Mouse (Mus musculus) lung, embryonic 14.5 days (tissue): ENCODE results near the gene Tmem109. TPM values are rescaled to one million over a fixed set of nuclear protein-coding genes. Genes with fewer than 3 reads are reported as not detected.
A peak's percentile ranks its signal among the peaks of the same experiment; 100 is the strongest.

Experiments used
- ATAC-seq: fragments of 200-750 bp; cut with Nextera tagmentation; 2 replicates; pipeline ENCODE4 v1.8.0; 2017; ENCODE audit warnings: mild to moderate bottlenecking, moderate TSS enrichment, moderate library complexity; ENCODE audit not compliant: insufficient read depth
- DNase-seq: peaks from one replicate; pipeline ENCODE4 v3.0.0-alpha.2; 2015
- H3K27ac ChIP-seq: fragments of 300-500 bp; sonication (generic); 2 replicates; pipeline ENCODE4 v1.5.1; 2014; ENCODE audit warnings: low read depth, mild to moderate bottlenecking, moderate library complexity
- H3K27me3 ChIP-seq: fragments of 300-500 bp; sonication (generic); 2 replicates; pipeline ENCODE4 v1.6.1; 2014; ENCODE audit warnings: low read length, control low read depth; ENCODE audit not compliant: insufficient read depth
- H3K36me3 ChIP-seq: fragments of 300-500 bp; sonication (generic); 2 replicates; pipeline ENCODE4 v1.6.1; 2014; ENCODE audit warnings: control low read depth; ENCODE audit not compliant: insufficient read depth
- H3K4me1 ChIP-seq: fragments of 300-500 bp; sonication (generic); 2 replicates; pipeline ENCODE4 v1.6.1; 2014; ENCODE audit warnings: antibody characterized with exemption, control low read depth; ENCODE audit not compliant: insufficient read depth
- H3K4me2 ChIP-seq: fragments of 300-500 bp; sonication (generic); 2 replicates; pipeline ENCODE4 v1.6.1; 2014; ENCODE audit warnings: mild to moderate bottlenecking
- H3K4me3 ChIP-seq: fragments of 300-500 bp; sonication (generic); 2 replicates; pipeline ENCODE4 v1.5.1; 2014; ENCODE audit warnings: low read depth, low read length
- H3K9ac ChIP-seq: fragments of 300-500 bp; sonication (generic); 2 replicates; pipeline ENCODE4 v1.6.1; 2014
- H3K9me3 ChIP-seq: fragments of 300-500 bp; sonication (generic); 2 replicates; pipeline ENCODE4 v1.6.1; 2016; ENCODE audit warnings: low read depth, low read length, control low read depth
- CTCF ChIP-seq: IDR thresholded peaks from 2 replicates; pipeline ENCODE4 v1.5.1; 2016; ENCODE audit warnings: antibody characterized with exemption, low read depth
- whole genome bisulfite sequencing: fragments of 180-500 bp; shearing (Covaris S2); extraction: QIAGEN DNeasy Blood & Tissue Kit; methylation state at CpG from one replicate; pipeline ENCODE4 v1.1.7; 2014; 5-methylcytosine and 5-hydroxymethylcytosine counted together
- polyA plus RNA-seq: library from polyadenylated mRNA; unstranded; fragments of >200 nt; fragmentation: Nextera tagmentation; extraction: Ambion mirVana; gene quantifications from 2 replicates; pipeline ENCODE4 v1.2.1, GENCODE M21; 2014

Tmem109 gene
- polyA plus RNA-seq, 1 experiment from 2014 or later, result 120 TPM

GRCm38 (mm10) chr19:10860072-10860497 is 21.7 kb downstream of the Tmem109 start:
- no peak overlapping the region for H3K4me2 ChIP-seq
- TF ChIP-seq CTCF, result 0 out of 2 replicates have a peak, but pooled peaks have one; percentile 27
- H3K36me3 ChIP-seq, result peaks cover 90% of the 10 kb centered on the region
- DNase-seq (peak; percentile 44), ATAC-seq (peak; percentile 32; the same call in 1 of the 2 replicates)
- H3K9me3 ChIP-seq, result no peaks in the 10 kb centered on the region
- H3K4me1 ChIP-seq, result no peaks in the 10 kb centered on the region
- H3K27ac ChIP-seq, result no peak overlapping the region
- H3K9ac ChIP-seq, result no peak overlapping the region
- 46% methylated on average over 22 of the region's 22 CpGs for WGBS
- no peak overlapping the region for H3K4me3 ChIP-seq
- H3K27me3 ChIP-seq, result no peaks in the 10 kb centered on the region

- Histone ChIP-seq H3K9me3 (no peaks in the 10 kb centered on the region), H3K27me3 (no peaks in the 10 kb centered on the region), H3K4me3 (no peak overlapping the region), H3K27ac (no peak overlapping the region), H3K4me2 (no peak overlapping the region), H3K9ac (no peak overlapping the region), H3K4me1 (no peaks in the 10 kb centered on the region), H3K36me3 (peaks cover 55% of the 10 kb centered on the region)
- no peak for ATAC-seq
- DNase-seq, result no peak
- TF ChIP-seq CTCF, result no peak
- 35% methylated on average over 2 of the region's 2 CpGs for WGBS
Measured at GRCm38 (mm10) chr19:10856520-10856919, 25.3 kb downstream of the Tmem109 start.

GRCm38 (mm10) chr19:10855422-10855821 is 26.4 kb downstream of the Tmem109 start:
- H3K27ac ChIP-seq, result no peak overlapping the region

GRCm38 (mm10) chr19:10847311-10848087 is 34.3 kb downstream of the Tmem109 start:
- Histone ChIP-seq H3K4me1 (no peaks in the 10 kb centered on the region), H3K9me3 (no peaks in the 10 kb centered on the region), H3K27ac (no peak overlapping the region), H3K4me3 (no peak overlapping the region), H3K27me3 (no peaks in the 10 kb centered on the region), H3K36me3 (no peaks in the 10 kb centered on the region), H3K4me2 (no peak overlapping the region), H3K9ac (no peak overlapping the region)
- WGBS, result 43% methylated on average over 3 of the region's 3 CpGs
- DNase-seq, result peak; percentile 71
- ATAC-seq, result no peak
- TF ChIP-seq CTCF, result no peak

More at GRCm38 (mm10) chr19:10855422-10855821, 26.4 kb downstream of the Tmem109 start:
- DNase-seq (no peak), ATAC-seq (no peak)
- Histone ChIP-seq H3K9me3 (no peaks in the 10 kb centered on the region), H3K4me2 (no peak overlapping the region), H3K4me1 (no peaks in the 10 kb centered on the region), H3K9ac (no peak overlapping the region), H3K36me3 (peaks cover 44% of the 10 kb centered on the region), H3K27me3 (no peaks in the 10 kb centered on the region), H3K4me3 (no peak overlapping the region)
- 84% methylated on average over 3 of the region's 3 CpGs for WGBS
- TF ChIP-seq CTCF, result no peak

GRCm38 (mm10) chr19:10846150-10846549 is 35.7 kb downstream of the Tmem109 start:
- no peaks in the 10 kb centered on the region for H3K9me3 ChIP-seq
- no peak overlapping the region for H3K4me3 ChIP-seq
- H3K27ac ChIP-seq, result no peak overlapping the region
- no peaks in the 10 kb centered on the region for H3K27me3 ChIP-seq
- H3K4me2 ChIP-seq, result no peak overlapping the region
- ATAC-seq, result no peak
- no peak for TF ChIP-seq CTCF
- no peak overlapping the region for H3K9ac ChIP-seq
- DNase-seq, result no peak
- no peaks in the 10 kb centered on the region for H3K36me3 ChIP-seq
- no peaks in the 10 kb centered on the region for H3K4me1 ChIP-seq
- 67% methylated on average over 7 of the region's 7 CpGs for WGBS

- no peak for TF ChIP-seq CTCF
- Histone ChIP-seq H3K9ac (no peak overlapping the region), H3K9me3 (no peaks in the 10 kb centered on the region), H3K27ac (no peak overlapping the region), H3K27me3 (no peaks in the 10 kb centered on the region), H3K4me2 (no peak overlapping the region), H3K4me3 (no peak overlapping the region), H3K4me1 (no peaks in the 10 kb centered on the region), H3K36me3 (no peaks in the 10 kb centered on the region)
- 84% methylated on average over 3 of the region's 3 CpGs for WGBS
- ATAC-seq (no peak), DNase-seq (no peak)
Measured at GRCm38 (mm10) chr19:10845454-10845853, 36.3 kb downstream of the Tmem109 start.

- WGBS, result 72% methylated on average over 5 of the region's 5 CpGs
Measured at GRCm38 (mm10) chr19:10844206-10844605, 37.6 kb downstream of the Tmem109 start.

More at GRCm38 (mm10) chr19:10844206-10844605, 37.6 kb downstream of the Tmem109 start:
- H3K4me3 ChIP-seq, result no peak overlapping the region
- H3K36me3 ChIP-seq, result no peaks in the 10 kb centered on the region
- DNase-seq (no peak), ATAC-seq (no peak)
- no peaks in the 10 kb centered on the region for H3K4me1 ChIP-seq
- no peak for TF ChIP-seq CTCF
- H3K9ac ChIP-seq, result no peak overlapping the region
- no peak overlapping the region for H3K4me2 ChIP-seq
- H3K9me3 ChIP-seq, result no peaks in the 10 kb centered on the region
- H3K27ac ChIP-seq, result no peak overlapping the region
- H3K27me3 ChIP-seq, result no peaks in the 10 kb centered on the region
